Mouse (Mus musculus): ENCODE measurements around the gene Krt82.

Krt82 gene

DNA sequence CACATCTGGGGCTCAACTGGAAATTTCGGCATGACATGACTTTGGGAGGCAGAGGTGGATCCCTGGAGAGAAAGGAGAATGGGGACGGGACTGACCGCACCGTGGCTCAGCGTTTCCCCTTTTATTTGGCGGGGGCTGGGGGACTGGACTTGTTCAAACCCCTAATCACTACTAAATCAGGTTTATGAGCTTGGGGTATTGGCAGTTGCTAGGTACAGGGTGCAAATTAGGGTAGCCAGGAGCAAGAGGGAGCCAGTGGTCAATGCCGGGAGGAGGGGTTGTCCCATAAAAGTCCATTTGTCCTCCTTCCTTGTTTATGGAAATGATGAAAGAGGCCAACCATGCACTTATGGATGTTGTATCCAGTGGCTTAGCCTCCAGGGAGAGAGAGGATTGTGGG is at the start of gene Krt82:
Gene Krt82 (minus strand): TSS at position 101 of the 400 bp plus-strand sequence.
- no peak for DNase-seq (ENCODE audit: low spot score in 2 of 2)

DNA sequence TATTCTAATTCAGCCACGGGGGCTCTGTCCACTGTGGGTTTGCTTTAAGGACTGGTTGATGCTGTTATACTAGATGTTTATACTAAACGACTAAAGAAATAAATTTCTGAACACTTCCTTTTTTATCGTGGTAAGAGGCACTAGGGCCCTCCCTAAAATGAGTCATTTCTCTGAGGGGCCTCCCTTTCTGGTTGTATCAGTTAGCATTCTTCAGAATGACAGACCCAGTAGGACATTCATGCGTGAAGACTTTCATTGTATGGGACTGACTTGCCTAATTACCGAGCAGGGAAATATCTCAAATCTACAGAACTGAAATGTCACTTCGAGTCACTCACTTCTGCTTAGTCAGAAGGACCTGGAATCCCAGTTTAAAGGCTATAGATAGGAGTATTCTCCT is 48.7 kb upstream of the Krt82 start:
- DNase-seq (ENCODE audit: low spot score in 2 of 2) = no peak

DNA sequence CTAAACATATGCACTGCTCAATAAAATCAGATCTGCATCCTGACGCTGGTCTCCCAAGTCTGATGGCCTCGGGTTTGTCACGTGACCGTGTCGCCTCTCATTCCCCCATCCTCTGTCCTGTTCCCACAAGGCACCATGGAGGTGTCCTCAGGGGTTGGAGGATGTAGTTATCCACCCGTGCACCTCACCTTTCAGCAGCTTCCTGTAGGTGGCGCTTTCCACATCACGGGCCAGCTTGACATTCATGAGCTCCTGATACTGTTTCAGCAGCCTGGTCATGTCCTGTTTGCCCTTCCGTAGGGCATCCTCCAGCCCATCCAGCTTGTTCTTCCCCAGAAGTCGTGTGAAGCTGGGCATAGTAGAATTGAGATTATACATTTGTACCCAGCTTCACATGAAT is 37.7 kb upstream of the Krt82 start:
- no peak for DNase-seq (ENCODE audit: low spot score in 2 of 2)

DNA sequence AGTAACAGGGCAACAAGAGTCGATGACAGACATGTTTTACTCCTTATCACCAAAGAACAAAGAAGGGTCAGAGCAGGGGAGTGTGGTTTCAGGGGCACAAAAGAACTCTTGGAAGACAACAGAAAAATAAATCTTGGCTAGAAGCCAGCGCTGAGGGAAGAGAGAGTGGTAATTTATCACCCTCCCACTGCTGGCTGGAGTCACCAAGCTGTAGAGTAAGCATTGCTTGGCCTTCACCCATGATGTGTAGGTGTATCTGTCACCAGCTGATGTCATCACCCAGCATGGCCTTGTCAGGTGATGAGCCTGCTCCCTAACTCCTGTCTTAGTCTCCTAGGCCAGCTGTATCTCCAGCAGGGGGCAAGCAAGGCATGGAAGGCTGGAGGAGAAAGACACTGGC is 34.0 kb upstream of the Krt82 start:
- DNase-seq (ENCODE audit: low spot score in 2 of 2) = no peak

DNA sequence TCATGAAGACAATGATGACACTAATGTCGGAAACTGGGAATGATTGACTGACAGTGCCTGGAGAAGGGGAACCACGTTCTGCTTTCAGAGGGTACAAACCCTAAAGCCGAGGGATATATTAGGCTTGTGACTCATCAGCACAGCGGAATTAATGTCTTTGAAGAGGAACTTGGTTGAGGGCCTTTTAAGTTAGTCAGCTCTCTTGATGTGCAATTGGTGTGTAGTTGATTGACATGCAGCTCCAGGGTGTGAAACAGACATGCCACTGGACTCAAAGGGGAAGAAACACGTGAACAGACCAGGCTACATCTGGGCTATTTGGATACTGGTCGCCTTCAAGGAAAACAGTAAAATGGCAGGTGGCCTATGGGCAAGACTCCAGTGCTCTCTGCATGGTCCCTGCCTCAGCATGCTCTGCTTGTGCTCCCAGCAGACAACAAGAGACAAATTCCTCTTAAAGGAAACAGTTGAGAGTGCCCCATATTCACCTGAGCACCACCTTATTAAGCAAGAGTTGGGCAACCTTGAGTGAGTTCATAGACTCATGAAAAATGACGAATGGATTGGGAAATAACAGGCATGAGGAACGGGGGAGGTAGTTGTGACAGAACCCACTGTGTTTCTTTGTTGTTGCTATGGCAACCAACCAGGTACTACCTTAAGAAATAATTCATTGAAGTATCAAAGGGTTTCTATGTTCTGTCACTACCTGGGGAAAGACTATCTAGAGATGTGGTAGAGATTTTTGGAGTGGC is 32.9 kb upstream of the Krt82 start:
- DNase-seq (ENCODE audit: low spot score in 2 of 2) = no peak

DNA sequence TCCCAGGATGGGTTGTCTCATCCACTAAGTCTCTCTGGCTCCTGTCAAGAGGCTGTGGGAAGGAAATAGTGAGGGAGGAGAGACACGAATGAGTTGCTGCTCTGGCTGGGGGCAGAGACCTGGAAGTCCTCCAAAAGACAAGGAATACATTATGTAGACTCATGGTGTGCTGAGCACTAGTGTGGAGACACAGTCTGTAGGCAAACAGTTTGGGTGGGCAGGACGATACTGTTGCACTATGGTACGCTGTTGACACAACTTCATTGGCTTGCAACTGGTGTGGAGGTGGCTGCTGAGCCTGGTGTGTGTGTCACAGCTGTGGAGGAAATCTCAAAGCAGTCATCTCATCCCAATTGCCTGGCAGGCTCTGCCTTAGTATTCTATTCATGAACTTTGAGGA is 31.2 kb upstream of the Krt82 start:
- peak in 1 of 2 experiments; percentile 25 for DNase-seq (ENCODE audit: low spot score in 2 of 2)

DNA sequence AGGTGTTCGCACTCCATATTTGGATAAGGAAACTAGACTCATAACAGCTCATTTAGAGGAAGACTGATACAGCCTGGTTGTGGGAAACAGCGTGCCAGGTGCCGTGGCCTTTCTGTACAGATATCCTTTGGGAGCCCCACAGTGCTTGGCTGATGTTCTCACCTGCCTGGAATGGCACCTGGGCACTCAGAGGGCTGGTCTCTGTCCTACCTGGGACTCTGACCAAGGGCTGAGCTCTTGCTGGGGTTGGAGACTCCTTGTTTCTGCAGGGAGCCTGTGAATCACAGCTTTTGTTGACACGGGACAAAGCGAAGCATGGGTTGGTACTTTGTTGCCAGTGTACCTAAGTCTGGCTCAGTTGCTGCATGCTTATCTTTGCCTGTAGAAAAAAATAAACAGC is 25.0 kb upstream of the Krt82 start:
- no peak for DNase-seq (ENCODE audit: low spot score in 2 of 2)

DNA sequence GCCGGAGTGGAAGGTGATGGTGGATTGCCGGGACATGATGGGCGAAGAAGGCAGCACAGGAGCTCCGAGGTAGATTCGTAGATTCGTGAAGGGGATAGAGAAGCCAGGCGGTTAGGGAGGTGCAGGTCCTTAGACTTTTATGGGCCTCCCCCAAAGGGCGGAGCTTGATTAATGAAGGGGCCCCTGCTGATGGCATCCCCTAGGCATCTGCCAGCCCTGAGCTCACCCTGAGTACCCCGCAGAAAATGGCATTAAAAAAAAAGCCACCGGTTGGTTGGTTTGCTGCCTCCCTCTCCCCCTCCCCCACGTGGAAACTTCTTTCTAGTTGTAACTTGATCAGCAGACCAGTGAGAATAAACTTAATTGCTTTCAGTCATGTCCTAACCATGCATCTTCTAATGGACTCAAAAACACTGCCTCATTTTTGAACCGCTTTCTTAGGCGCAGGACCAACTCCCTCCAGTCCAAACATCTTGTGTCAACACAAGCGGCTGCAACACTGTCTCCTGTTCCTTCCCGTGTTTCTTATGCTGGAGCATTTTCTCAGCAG is 23.4 kb upstream of the Krt82 start, which contains the start of gene Krt75:
Gene Krt75 (minus strand): TSS at position 109 of the 550 bp plus-strand sequence.
- no peak for DNase-seq (ENCODE audit: low spot score in 2 of 2)

DNA sequence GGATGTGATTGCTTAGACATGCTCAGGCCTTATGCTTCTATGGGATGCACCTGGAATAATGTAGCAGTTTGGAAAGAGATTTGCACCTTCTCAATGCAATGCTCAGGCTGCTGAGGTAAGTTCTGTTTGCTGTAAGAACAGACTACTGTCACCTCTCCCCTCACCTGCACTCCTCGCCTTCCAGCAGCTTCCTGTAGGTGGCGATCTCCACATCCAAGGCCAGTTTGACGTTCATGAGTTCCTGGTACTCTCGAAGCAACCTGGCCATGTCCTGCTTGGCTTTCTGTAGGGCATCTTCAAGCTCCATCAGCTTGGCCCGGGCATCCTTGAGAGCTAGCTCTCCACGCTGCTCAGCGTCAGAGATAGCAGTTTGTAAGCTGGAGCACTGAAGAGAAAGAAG is 17.3 kb upstream of the Krt82 start:
- DNase-seq (ENCODE audit: low spot score in 2 of 2) = no peak

DNA sequence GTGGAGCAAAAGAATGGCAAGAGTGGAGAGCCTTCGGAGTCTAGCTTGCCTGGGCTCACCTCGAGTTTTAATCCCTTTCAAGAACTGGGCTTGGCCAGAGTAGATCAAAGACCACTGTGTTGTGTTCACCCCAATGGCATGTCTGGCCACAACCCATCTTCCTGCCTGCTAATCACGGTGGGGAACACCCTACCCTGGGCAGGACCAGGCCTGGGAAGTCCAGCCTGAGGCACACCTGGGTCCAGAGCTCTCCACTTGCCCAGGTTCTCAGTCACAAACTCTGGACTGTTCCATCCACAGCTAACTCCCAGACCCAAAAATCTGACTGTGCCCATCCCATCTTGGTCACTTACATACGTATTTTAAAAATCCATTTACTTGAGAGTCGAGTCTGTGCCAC is 12.4 kb upstream of the Krt82 start, which contains the start of gene Krt90:
Gene Krt90 (minus strand): TSS at position 101 of the 400 bp plus-strand sequence.
- DNase-seq (ENCODE audit: low spot score in 2 of 2) = no peak

DNA sequence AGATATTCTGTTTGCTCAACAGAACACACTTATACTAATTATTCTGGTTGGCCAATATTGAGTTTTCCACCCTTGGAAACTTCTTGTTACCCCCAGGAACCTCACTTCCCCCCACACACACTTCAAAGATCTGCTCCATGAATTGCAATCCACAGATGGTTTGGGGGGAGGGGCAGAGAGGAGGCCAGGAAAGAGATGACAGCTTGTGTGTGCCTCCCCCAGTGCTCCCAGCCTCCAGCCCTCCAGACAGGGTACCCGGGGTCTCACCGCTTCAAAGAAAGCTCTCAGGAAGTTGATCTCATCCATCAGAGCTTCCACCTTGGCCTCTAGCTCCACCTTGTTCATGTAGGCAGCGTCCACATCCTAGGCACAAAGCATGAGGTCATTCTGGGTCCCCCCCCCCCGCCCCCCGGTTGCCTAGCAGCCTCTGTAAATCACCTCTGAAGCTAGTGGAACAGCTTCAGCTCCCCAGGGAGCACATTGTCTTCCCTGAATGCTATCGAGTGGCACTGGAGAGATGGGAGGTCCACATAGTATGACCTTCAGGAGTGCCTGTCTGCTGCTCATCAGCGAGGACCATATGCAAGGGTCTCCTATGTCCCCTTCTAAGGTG is 7.7 kb upstream of the Krt82 start:
- DNase-seq (ENCODE audit: low spot score in 2 of 2) = no peak

DNA sequence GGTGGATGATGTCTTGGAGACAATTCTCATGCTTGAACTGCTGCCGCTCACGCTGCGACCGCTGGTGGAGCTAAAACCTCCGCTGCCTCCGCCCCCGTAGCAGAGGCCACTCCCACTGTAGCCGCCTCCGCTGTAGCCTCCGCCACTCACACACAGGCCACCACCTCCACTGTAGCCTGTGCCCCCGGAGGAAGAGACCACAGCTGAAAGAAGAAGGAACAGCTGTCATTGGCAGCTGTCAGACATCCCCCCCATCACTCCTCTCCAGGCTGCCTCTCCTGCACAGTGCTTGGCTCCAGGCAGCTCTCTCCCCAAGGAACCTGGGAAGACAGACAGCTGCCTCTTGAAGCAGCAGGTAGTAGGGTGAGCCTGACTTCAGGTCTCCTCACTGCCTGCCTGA is 2.7 kb upstream of the Krt82 start:
- peak; percentile 9 to 15 for DNase-seq (ENCODE audit: low spot score in 2 of 2)

DNA sequence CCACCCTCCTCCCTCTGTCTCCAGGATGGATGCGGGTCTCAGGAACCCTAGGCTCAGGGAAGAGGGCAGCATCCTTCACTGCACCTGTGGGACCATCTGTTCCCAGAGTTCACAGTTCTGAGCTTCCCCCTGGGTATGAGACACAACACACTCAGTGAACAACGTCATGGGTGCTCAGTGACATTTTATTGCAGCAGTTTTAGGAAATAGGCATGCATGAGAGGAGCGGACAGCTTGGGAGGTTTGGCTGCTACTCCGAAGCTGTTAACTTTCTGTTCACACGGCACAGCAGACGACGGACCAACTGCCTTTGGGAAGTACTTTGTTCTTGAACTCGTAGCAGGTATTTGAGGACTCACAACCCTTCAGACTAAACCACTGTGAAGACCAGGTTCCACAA is 1.7 kb upstream of the Krt82 start:
- no peak for DNase-seq (ENCODE audit: low spot score in 2 of 2)

DNA sequence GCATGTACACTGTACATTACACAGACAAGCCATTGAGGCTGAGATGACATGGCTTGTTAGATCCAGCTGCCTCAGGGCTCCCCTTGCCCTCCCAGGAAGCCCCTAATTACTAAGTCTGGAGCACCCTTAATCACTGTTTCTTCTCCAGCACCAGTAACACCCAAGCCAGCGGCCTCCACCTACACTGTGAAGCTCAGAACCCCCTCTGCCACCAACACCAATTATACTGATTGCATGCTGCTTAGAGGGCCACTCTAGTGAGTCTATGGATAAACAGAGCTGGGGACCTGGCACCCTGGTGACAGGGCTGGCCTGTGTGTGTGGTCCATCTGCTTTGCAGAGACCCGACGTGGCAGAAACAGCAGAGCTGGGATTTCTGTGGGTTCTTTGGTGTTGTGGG is 6.0 kb downstream of the Krt82 start:
- no peak for DNase-seq (ENCODE audit: low spot score in 2 of 2)

DNA sequence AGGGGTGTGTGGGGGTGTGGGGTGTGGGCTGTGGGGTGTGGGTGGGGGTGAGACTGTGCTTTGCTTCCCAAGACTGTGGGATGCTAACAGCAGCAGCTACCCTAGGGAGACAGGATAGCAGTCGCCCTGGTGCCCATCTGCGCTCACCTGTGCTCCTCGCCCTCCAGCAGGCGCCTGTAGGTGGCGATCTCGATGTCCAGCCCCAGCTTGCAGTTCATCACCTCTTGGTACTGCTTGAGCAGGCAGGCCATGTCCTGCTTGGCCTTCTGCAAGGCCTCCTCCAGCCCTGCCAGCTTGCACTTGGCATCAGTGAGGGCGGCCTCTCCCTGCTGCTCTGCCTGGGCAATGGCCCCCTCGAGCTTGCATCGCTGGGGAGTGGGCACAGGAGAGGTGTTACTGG is 7.9 kb downstream of the Krt82 start:
- DNase-seq (ENCODE audit: low spot score in 2 of 2) = no peak

DNA sequence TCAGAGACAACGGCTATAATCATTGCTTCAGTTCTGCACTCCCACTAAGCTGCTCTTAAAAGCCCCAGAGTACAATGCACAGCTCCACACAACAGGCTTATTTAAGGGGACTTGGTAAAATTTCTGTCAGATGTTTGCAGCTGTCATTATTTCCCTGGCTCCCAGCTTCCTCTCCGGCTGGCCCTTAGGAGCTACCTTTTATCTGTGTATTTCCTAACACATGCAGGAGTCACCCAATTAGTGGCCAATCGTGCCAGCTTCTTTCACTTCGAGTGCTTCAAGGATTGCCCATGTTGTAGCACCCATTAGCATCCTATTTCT is 11.9 kb downstream of the Krt82 start:
- no peak for DNase-seq (ENCODE audit: low spot score in 2 of 2)

DNA sequence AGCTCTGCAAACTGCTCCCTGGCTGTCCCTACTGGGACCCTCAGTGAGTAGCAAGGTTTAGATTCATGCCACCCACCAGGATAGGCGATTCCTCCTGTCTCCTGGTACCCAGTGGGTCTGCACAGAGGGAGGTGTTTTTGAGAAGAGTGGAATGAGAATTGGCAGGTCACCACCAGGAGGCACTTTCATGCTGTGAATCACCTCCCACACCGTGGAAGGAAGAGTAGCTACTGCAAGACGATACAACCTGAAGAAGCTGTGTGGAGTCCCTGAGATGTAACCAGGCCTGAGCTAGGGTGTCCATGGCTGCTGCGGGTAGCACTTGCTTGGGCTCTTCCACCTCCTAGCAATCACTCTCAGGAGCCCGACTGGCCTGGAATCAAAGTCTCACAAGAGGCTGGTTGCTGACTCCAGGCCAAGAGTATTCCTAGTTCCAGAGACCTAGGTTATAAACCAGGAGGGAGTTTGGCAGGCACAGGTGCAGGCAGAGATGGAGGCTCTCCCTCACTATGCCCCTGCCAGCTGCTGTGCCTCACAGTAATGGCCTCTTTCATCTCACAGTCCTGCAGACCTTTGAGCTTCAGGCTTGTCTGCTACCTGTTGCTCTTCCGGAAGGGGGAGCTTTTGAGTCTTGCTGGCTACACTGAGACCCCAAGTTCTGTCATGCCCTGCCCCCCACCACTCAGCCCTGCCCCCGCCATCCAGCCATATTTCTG is 12.4 kb downstream of the Krt82 start:
- no peak for DNase-seq (ENCODE audit: low spot score in 2 of 2)

DNA sequence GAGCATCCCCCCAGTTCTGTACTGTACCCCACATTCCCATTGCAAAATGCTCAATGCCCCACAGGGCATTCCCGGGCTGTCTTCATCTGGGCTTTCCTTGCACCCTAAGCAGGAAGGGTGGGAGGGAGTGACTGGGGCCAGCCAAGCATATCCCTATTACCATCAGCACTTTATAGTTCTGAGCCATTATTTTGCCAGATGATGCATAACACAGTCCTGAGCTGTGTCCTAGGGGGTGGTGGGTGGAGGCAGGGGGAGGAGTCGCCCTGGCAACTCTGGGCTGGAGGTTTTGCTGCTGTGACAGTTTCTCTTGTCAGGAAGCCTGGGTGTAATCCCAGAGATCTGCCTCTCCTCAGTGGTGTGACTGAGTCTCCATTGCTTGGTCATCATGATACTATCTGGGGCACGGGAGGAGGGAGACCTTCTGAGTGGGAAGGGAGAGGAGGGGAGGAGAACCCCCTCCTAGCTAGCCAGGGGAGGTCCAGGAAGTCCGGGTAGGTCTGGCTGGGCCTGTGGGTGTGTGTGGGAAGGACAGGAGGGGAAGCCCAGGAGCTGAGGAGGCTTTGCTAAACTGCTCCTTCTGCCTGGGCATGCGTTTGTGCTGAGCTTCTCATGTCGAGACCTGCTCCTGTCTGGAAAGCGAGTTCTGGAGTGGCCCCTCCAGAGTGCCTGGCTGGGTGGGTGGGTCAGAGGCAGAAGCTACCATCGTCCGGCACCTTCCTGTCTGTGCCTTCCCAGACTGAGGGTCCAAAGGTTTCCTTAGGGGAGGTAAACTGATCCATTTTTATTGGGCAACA is 14.2 kb downstream of the Krt82 start:
- no peak for DNase-seq (ENCODE audit: low spot score in 2 of 2)

DNA sequence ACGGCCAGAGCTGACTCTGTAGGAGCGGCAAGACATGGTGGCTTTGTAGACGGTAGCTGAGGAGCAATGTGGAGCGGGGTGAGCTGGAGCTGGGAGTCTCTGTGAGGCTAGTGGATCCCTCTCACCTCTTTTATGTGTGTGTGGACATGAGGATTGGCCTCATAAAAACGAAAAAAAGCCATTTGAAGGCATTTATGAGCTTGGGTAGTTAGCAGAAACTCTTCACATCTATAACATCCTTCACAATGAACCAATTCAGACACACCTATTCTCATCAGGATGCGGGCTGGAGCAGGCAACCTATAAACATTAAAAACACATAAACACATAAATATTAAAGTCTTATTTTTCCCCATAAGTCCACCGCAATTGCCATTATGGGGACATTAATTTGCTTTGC is 17.7 kb downstream of the Krt82 start, which contains the start of gene Krt84:
Gene Krt84 (minus strand): TSS at position 101 of the 400 bp plus-strand sequence.
- no peak for DNase-seq (ENCODE audit: low spot score in 2 of 2)

DNA sequence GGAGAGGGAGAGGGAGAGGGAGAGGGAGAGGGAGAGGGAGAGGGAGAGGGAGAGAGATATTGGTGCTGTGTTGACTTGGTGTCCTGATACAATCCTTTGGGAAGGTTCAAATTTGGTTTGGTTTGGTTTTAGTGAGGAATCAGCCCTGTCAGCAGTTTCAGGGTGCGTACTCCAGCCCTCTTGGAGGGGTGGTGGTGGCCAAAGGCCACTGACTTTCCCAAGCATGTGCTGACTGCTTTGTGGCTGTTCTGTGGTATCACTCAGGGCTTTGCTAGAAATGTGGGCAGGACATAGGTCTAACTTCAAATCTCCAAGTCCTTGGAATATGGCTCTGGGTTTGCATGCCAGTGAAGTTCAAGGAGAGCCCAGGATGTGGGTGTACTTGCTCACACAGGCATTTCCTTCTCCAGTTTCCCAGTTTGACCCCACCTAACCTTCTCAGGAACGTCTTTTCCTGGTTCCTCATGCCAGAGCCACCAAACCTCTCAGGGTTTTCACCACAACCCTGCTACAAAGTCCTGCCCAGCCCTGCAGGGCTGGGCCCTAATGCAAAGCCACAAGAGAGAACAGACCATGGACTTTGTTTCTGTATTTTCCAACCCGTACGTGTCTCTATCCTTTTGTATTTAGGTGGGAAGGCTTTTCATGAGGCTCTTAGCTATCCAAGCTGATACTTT is 27.8 kb downstream of the Krt82 start:
- DNase-seq (ENCODE audit: low spot score in 2 of 2) = no peak

DNA sequence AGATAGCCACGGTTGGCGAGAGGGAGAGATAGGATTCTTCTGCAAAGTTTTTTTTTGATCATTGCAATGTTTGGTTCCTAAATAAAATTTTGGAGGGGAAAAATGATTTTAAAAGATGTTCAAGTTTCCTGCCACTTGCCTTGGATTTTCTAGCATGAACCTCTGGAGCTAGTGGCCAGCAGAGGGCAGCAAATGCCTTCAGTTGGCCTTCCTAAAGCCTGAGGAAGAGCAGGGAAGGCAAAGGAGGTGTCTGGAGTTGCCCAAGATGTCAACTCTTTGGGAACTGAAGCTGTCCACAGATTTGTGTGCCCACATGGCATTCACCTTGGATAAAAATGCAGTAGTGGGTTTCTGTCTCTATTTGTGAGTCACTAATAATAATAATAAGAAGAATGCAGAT is 30.7 kb downstream of the Krt82 start:
- DNase-seq (ENCODE audit: low spot score in 2 of 2) = peak; percentile 63 to 65

All from right cerebral cortex, postnatal 36 days (tissue).